Mouse (Mus musculus): Measurements from ENCODE around the gene Tcf7. TPM values are rescaled to one million over a fixed set of nuclear protein-coding genes. Genes with fewer than 3 reads are reported as not detected.

The Tcf7 gene
- polyA plus RNA-seq, 1 experiment from 2014 or later, result 12.6 TPM

DNA sequence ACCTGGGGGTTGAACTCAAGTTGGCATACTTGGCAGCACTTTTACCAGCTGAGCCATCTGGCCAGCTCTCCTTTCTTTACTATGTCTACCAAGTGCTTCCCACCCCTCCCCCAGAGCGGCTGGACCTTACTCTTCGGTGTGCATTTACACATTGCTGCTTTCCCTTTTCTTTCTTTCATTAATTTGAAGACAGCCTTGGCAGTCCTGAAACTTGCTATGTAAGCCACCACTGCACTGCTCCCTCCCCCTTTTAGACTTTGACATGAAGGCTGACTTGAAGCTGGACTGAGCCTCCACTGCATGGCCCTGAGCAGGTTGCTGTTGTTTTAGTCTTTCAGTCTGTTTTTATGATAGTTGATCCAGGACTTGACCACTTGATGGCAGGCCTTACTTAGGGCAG, 33.4 kb downstream of the Tcf7 start:
- no peak overlapping the region for H3K9ac ChIP-seq (replicated peaks)
- H3K4me3 ChIP-seq (replicated peaks), result no peak overlapping the region
- 91% methylated on average over 2 of the region's 2 CpGs for WGBS
- no peaks in the 10 kb centered on the region for H3K4me1 ChIP-seq (replicated peaks)
- no peak overlapping the region for H3K4me2 ChIP-seq
- no peaks in the 10 kb centered on the region for H3K9me3 ChIP-seq
- ATAC-seq (ENCODE audit: insufficient number of reproducible peaks, insufficient read depth, low FRiP score, low TSS enrichment, low read depth), result no peak
- peaks cover 64% of the 10 kb centered on the region for H3K36me3 ChIP-seq
- no peak overlapping the region for H3K27ac ChIP-seq
- no peaks in the 10 kb centered on the region for H3K27me3 ChIP-seq

DNA sequence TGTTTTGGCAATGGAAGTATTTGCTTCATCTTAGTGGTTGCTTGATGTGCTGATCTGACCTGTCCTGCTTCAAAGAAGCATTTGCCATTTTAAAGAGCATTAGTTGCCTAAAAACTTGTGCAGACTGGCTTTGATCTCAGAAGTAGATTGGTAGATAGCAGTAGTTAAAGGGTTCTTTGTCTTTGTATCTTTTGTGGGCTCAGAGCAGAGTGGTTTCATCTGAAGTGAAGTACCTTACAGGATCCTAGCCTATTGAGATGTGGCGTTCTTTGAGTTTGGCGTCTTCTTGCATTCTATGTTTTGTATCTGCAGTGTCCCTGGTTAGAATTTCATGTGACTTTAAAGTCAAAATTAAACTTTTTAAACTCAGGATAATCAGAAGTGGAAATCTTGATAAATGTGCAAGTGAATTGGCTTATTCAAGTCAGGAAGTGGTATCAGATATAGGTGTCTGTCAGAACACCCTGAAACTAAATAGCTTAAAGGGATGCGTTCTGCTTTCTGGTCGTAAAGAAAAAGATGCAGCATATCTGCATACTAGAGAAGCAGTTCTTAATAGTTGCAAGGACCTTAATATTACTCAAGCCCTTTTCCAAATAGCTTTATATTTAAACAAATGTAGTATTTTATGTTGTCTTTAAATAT, 41.8 kb downstream of the Tcf7 start:
- Histone ChIP-seq H3K4me1 (replicated peaks) (no peaks in the 10 kb centered on the region), H3K4me2 (no peak overlapping the region), H3K9ac (replicated peaks) (no peak overlapping the region), H3K4me3 (replicated peaks) (no peak overlapping the region), H3K9me3 (no peaks in the 10 kb centered on the region), H3K27ac (no peak overlapping the region), H3K27me3 (no peaks in the 10 kb centered on the region), H3K36me3 (peaks cover 76% of the 10 kb centered on the region)
- ATAC-seq (ENCODE audit: insufficient number of reproducible peaks, insufficient read depth, low FRiP score, low TSS enrichment, low read depth), result no peak
- WGBS, result 91% methylated on average over 4 of the region's 4 CpGs

DNA sequence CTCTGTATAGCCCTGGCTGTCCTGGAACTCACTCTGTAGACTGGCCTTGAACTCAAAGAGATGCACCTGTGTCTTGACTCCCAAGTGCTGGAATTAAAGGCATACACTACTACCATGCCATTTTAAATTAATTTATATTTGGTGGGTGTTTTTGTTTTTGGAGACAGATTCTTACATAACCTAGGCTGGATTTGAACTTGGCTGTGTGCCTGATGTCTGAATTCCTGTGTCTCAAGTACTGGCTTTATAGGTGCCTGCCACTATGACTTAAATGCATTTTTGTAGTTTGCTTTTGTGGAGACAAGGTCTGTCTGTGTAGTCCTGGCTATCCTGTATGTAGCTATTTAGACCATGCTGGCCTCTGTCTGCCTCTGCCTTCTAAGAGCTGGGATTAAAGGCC, 48.3 kb downstream of the Tcf7 start:
- H3K36me3 ChIP-seq, result peaks cover 33% of the 10 kb centered on the region
- H3K4me1 ChIP-seq (replicated peaks), result peaks cover 16% of the 10 kb centered on the region
- no peaks in the 10 kb centered on the region for H3K27me3 ChIP-seq
- no peak overlapping the region for H3K9ac ChIP-seq (replicated peaks)
- no peak for ATAC-seq (ENCODE audit: insufficient number of reproducible peaks, insufficient read depth, low FRiP score, low TSS enrichment, low read depth)
- H3K9me3 ChIP-seq, result no peaks in the 10 kb centered on the region
- no peak overlapping the region for H3K4me2 ChIP-seq
- no peak overlapping the region for H3K4me3 ChIP-seq (replicated peaks)
- H3K27ac ChIP-seq, result no peak overlapping the region

DNA sequence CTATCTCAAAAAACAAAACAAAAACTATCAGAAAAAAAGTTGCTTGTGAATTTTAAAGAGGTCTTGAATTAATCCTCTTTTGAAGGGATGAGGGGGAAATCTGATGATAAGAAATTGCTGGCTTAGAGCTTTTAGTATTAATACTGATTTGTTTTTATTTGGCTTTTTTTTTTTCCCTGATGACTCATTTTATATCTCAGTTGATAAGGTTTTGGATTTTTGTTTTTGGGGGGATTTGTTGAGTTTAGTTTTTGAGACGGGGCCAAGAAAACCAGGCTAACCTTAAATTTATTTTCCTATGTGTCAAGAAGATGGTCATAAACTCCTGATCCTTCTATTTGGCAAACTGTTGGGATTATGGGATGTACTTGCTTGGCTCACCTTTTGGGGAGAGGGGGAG, 48.9 kb downstream of the Tcf7 start:
- Histone ChIP-seq H3K27ac (no peak overlapping the region), H3K9ac (replicated peaks) (no peak overlapping the region), H3K9me3 (no peaks in the 10 kb centered on the region), H3K36me3 (peaks cover 30% of the 10 kb centered on the region), H3K4me3 (replicated peaks) (no peak overlapping the region; the same call in 1 of the 2 replicates), H3K27me3 (no peaks in the 10 kb centered on the region), H3K4me2 (peak overlapping the region; percentile 84), H3K4me1 (replicated peaks) (peaks cover 16% of the 10 kb centered on the region)
- ATAC-seq (ENCODE audit: insufficient number of reproducible peaks, insufficient read depth, low FRiP score, low TSS enrichment, low read depth), result no peak
- 82% methylated on average over 1 of the region's 1 CpGs for WGBS

DNA sequence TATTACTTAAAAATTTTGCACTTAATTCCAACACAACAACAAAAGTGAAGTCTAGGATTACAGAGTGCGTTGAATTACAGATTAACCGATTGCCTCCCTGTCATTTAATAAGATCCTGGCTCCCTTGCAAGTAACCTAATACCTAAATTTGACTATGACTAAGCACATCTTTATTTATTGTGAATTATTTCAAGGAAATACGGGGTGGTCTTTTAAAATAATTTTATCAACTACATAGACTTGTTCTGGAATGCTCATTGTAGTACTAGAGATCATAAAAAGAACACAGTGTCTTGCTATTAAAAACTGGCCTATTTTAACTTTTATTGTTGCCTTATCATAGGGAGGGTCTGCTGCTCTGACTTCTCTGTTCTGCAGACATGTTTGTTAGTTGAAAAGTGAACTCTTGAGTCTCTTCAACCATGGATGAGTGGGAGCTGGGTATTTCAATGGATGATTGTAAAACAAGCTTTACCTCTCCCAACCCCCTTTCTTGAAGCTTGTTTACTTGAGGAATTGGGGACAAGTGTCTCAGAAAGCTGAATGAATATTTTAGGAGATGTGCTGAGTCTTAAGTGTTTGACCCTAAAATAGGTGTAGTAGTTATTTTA, 49.7 kb downstream of the Tcf7 start:
- peak overlapping the region; percentile 95 for H3K4me3 ChIP-seq (replicated peaks)
- no peaks in the 10 kb centered on the region for H3K9me3 ChIP-seq
- ATAC-seq (ENCODE audit: insufficient number of reproducible peaks, insufficient read depth, low FRiP score, low TSS enrichment, low read depth), result no peak
- H3K36me3 ChIP-seq, result peaks cover 22% of the 10 kb centered on the region
- WGBS, result 30% methylated on average over 3 of the region's 3 CpGs
- no peaks in the 10 kb centered on the region for H3K27me3 ChIP-seq
- peaks cover 16% of the 10 kb centered on the region for H3K4me1 ChIP-seq (replicated peaks)
- peak overlapping the region; percentile 84 for H3K4me2 ChIP-seq
- peak overlapping the region; percentile 97 for H3K9ac ChIP-seq (replicated peaks)
- H3K27ac ChIP-seq, result no peak overlapping the region

- H3K4me3 ChIP-seq (replicated peaks), result peak within 1 kb of the TSS; percentile 95
- H3K27ac ChIP-seq, result peak within 1 kb of the TSS; percentile 98
- H3K4me1 ChIP-seq (replicated peaks), result peaks cover 16% of the 10 kb centered on the region
- no peaks in the 10 kb centered on the region for H3K9me3 ChIP-seq
- ATAC-seq (ENCODE audit: insufficient number of reproducible peaks, insufficient read depth, low FRiP score, low TSS enrichment, low read depth), result peak; percentile 93
- H3K36me3 ChIP-seq, result peaks cover 10% of the 10 kb centered on the region; the same call in 1 of the 2 replicates
- H3K4me2 ChIP-seq, result peak within 1 kb of the TSS; percentile 84
- H3K9ac ChIP-seq (replicated peaks), result peak within 1 kb of the TSS; percentile 97
- no peaks in the 10 kb centered on the region for H3K27me3 ChIP-seq
- WGBS, result under 1% methylated on average over 87 of the region's 87 CpGs
Observed at GRCm38 (mm10) chr11:52231606-52232541, 50.9 kb downstream of the Tcf7 start, which contains the start of gene Skp1a. TSS of gene Skp1a (plus strand) at chr11:52231995.

GRCm38 (mm10) chr11:52230694-52231093, 52.1 kb downstream of the Tcf7 start:
- WGBS, result 48% methylated on average over 5 of the region's 5 CpGs
- H3K9me3 ChIP-seq, result no peaks in the 10 kb centered on the region
- peak overlapping the region; percentile 97; the same call in 1 of the 2 replicates for H3K9ac ChIP-seq (replicated peaks)
- ATAC-seq (ENCODE audit: insufficient number of reproducible peaks, insufficient read depth, low FRiP score, low TSS enrichment, low read depth), result no peak
- H3K36me3 ChIP-seq, result peaks cover 3% of the 10 kb centered on the region; the same call in 1 of the 2 replicates
- peak overlapping the region; percentile 98; the same call in 1 of the 2 replicates for H3K27ac ChIP-seq
- peak overlapping the region; percentile 95 for H3K4me3 ChIP-seq (replicated peaks)
- no peaks in the 10 kb centered on the region for H3K27me3 ChIP-seq
- peak overlapping the region; percentile 84 for H3K4me2 ChIP-seq
- H3K4me1 ChIP-seq (replicated peaks), result peaks cover 16% of the 10 kb centered on the region

DNA sequence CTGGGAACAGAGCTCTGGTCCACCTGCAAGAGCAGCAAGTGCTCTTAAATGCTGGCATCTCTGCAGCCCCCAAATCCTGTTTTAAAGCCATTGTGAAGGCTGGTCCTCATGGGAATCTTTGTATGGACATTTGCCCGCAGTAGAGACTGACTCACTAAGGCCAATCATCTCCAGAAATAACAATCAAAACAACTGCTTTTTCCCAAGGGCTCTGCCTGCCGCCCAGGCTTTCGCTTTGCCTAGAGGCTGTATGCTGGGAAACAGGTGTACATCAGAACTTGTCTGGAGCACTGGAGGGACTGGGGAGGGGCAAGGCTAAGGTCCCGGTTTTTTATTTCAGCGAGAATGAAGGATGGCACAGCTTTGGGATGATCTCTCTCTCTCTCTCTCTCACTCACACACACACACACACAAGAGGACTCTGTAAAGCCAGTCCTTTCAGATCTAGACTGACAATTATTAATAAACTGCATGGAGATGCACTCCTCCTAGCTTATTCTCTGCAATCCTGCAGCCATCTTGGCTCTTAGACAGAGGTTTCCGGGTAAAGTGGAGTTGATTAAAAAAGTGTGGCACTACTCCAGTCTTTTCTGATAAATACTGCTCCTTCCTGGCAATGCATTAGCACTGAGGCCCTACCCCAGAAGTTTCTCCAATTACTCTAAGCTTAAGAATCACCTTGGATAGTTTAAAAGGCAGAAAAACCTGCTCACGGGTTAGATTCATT, 53.9 kb downstream of the Tcf7 start:
- no peak overlapping the region for H3K4me3 ChIP-seq (replicated peaks)
- ATAC-seq (ENCODE audit: insufficient number of reproducible peaks, insufficient read depth, low FRiP score, low TSS enrichment, low read depth), result no peak
- WGBS, result 75% methylated on average over 7 of the region's 7 CpGs

GRCm38 (mm10) chr11:52227466-52228226, 55.2 kb downstream of the Tcf7 start:
- H3K9me3 ChIP-seq, result no peaks in the 10 kb centered on the region
- peaks cover 15% of the 10 kb centered on the region for H3K4me1 ChIP-seq (replicated peaks)
- H3K27me3 ChIP-seq, result peaks cover 13% of the 10 kb centered on the region
- 75% methylated on average over 13 of the region's 13 CpGs for WGBS
- H3K4me2 ChIP-seq, result no peak overlapping the region
- H3K27ac ChIP-seq, result no peak overlapping the region
- H3K4me3 ChIP-seq (replicated peaks), result no peak overlapping the region
- H3K36me3 ChIP-seq, result no peaks in the 10 kb centered on the region
- no peak for ATAC-seq (ENCODE audit: insufficient number of reproducible peaks, insufficient read depth, low FRiP score, low TSS enrichment, low read depth)
- no peak overlapping the region for H3K9ac ChIP-seq (replicated peaks)

More for the DNA sequence above, 53.9 kb downstream of the Tcf7 start:
- no peak overlapping the region for H3K9ac ChIP-seq (replicated peaks)
- peaks cover 21% of the 10 kb centered on the region for H3K4me1 ChIP-seq (replicated peaks)
- peaks cover 9% of the 10 kb centered on the region for H3K27me3 ChIP-seq
- no peaks in the 10 kb centered on the region for H3K36me3 ChIP-seq
- H3K4me2 ChIP-seq, result no peak overlapping the region
- no peak overlapping the region for H3K27ac ChIP-seq
- H3K9me3 ChIP-seq, result no peaks in the 10 kb centered on the region

DNA sequence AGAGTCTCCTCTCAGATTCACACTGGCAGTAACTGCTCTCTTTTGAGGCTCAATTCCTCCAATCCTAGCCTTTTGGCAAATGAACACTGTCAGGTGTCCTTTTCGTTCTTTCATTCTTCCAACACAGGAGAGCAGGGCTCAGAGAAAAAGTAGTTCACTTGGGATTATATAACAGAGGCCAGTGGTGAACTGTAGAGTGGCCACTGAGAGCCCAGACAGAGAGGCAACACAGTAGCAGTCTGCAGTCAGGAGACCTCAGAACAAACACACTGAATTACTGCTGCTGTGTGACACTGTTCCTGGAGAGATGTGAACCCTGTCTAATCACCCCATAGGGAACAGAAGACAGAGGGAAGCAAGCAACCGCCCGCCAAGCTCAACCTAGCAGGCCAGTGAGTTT, 55.8 kb downstream of the Tcf7 start:
- H3K27me3 ChIP-seq, result peaks cover 13% of the 10 kb centered on the region
- no peak overlapping the region for H3K4me3 ChIP-seq (replicated peaks)
- no peak overlapping the region for H3K27ac ChIP-seq
- no peak overlapping the region for H3K4me2 ChIP-seq
- H3K4me1 ChIP-seq (replicated peaks), result peaks cover 15% of the 10 kb centered on the region
- ATAC-seq (ENCODE audit: insufficient number of reproducible peaks, insufficient read depth, low FRiP score, low TSS enrichment, low read depth), result no peak
- no peak overlapping the region for H3K9ac ChIP-seq (replicated peaks)
- H3K36me3 ChIP-seq, result no peaks in the 10 kb centered on the region
- H3K9me3 ChIP-seq, result no peaks in the 10 kb centered on the region
- WGBS, result 54% methylated on average over 3 of the region's 3 CpGs

All from limb, embryonic 12.5 days (tissue).